Mouse (Mus musculus) embryonic facial prominence, embryonic 10.5 days (tissue): ENCODE measurements around the gene Large1. TPM values are rescaled to one million over a fixed set of nuclear protein-coding genes. Genes with fewer than 3 reads are reported as not detected.
A peak's percentile ranks its signal among the peaks of the same experiment; 100 is the strongest.
"Not testable (repeated sequence)": the region's sequence is repeated elsewhere in the genome, so short reads cannot be mapped to it uniquely, and the experiment has no call there.

Experiments
- DNase-seq: peaks from one replicate; pipeline ENCODE4 v3.0.0-alpha.2; 2017; ENCODE audit warnings: low spot score
- H3K27ac ChIP-seq: fragments of 300-500 bp; sonication (generic); replicated peaks from 2 replicates; pipeline ENCODE4 v1.5.1; 2016; ENCODE audit warnings: mild to moderate bottlenecking
- H3K27me3 ChIP-seq: fragments of 300-500 bp; sonication (generic); replicated peaks from 2 replicates; pipeline ENCODE4 v1.6.1; 2016; ENCODE audit warnings: low read depth, mild to moderate bottlenecking; ENCODE audit not compliant: poor library complexity, severe bottlenecking
- H3K36me3 ChIP-seq: fragments of 300-500 bp; sonication (generic); replicated peaks from 2 replicates; pipeline ENCODE4 v1.6.1; 2016; ENCODE audit warnings: mild to moderate bottlenecking, moderate library complexity
- H3K4me1 ChIP-seq: fragments of 300-500 bp; sonication (generic); 2 replicates; pipeline ENCODE4 v1.6.1; 2016
- H3K4me3 ChIP-seq: fragments of 300-500 bp; sonication (generic); 2 replicates; pipeline ENCODE4 v1.5.1; 2016; ENCODE audit warnings: mild to moderate bottlenecking, moderate library complexity
- H3K9me3 ChIP-seq: fragments of 300-500 bp; sonication (generic); 2 replicates; pipeline ENCODE4 v1.6.1; 2016; ENCODE audit warnings: mild to moderate bottlenecking
- WGBS: fragments of 180-500 bp; shearing (Covaris S2); methylation state at CpG from one replicate; pipeline ENCODE4 v1.1.7; 2016; 5-methylcytosine and 5-hydroxymethylcytosine counted together
- polyA plus RNA-seq: library from polyadenylated mRNA; unstranded; fragments of >200 nt; fragmentation: Nextera tagmentation; extraction: Ambion mirVana; gene quantifications from 2 replicates; pipeline ENCODE4 v1.2.1, GENCODE M21; 2016

Large1 gene
- polyA plus RNA-seq, 1 experiment from 2014 or later, result 5.4 TPM

- no peaks in the 10 kb centered on the region for H3K4me1 ChIP-seq
- no peak overlapping the region for H3K27ac ChIP-seq
- no peaks in the 10 kb centered on the region for H3K9me3 ChIP-seq
- 89% methylated on average over 1 of the region's 1 CpGs for WGBS
- no peak overlapping the region for H3K4me3 ChIP-seq
- DNase-seq, result no peak
- no peaks in the 10 kb centered on the region for H3K36me3 ChIP-seq
- H3K27me3 ChIP-seq, result no peaks in the 10 kb centered on the region
These were observed 300.9 kb downstream of the Large1 start for GRCm38 (mm10) chr8:73052414-73052813.

GRCm38 (mm10) chr8:73048136-73048535, 305.2 kb downstream of the Large1 start:
- H3K36me3 ChIP-seq, result no peaks in the 10 kb centered on the region
- no peak overlapping the region for H3K4me3 ChIP-seq
- no peaks in the 10 kb centered on the region for H3K9me3 ChIP-seq
- no peak overlapping the region for H3K27ac ChIP-seq
- no peaks in the 10 kb centered on the region for H3K27me3 ChIP-seq
- no peak for DNase-seq
- 88% methylated on average over 3 of the region's 3 CpGs for WGBS
- H3K4me1 ChIP-seq, result no peaks in the 10 kb centered on the region

GRCm38 (mm10) chr8:73029787-73030186, 323.6 kb downstream of the Large1 start:
- Histone ChIP-seq H3K27ac (no peak overlapping the region), H3K36me3 (no peaks in the 10 kb centered on the region), H3K4me1 (no peaks in the 10 kb centered on the region), H3K4me3 (no peak overlapping the region), H3K9me3 (no peaks in the 10 kb centered on the region), H3K27me3 (no peaks in the 10 kb centered on the region)
- no peak for DNase-seq

- no peaks in the 10 kb centered on the region for H3K27me3 ChIP-seq
- no peak overlapping the region for H3K27ac ChIP-seq
- no peak for DNase-seq
- no peaks in the 10 kb centered on the region for H3K4me1 ChIP-seq
- 62% methylated on average over 1 of the region's 1 CpGs for WGBS
- H3K36me3 ChIP-seq, result no peaks in the 10 kb centered on the region
- H3K4me3 ChIP-seq, result no peak overlapping the region
- H3K9me3 ChIP-seq, result no peaks in the 10 kb centered on the region
These were observed 335.1 kb downstream of the Large1 start for GRCm38 (mm10) chr8:73018241-73018640.

DNA sequence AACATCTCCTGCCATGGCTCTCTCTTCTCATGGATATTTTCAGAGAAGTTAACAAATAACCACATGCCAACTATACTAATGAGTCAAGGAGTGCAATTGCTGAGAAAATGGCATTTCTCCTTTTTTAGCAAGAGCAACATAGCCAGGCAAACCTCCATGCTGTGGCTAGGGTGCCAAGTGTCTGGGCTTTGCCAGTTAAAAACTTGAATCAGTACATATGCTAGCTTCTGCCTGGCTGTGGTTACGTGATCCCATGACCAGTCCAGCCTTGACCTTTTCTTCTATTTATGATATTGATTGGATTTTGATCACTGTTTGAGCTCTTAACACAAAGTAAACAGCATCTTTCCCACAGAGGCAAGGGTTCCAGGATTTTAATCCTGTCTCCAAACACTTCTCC, 335.7 kb downstream of the Large1 start:
- H3K27ac ChIP-seq, result no peak overlapping the region
- no peaks in the 10 kb centered on the region for H3K36me3 ChIP-seq
- no peaks in the 10 kb centered on the region for H3K4me1 ChIP-seq
- H3K27me3 ChIP-seq, result no peaks in the 10 kb centered on the region
- no peak for DNase-seq
- no peak overlapping the region for H3K4me3 ChIP-seq
- WGBS, result 89% methylated on average over 1 of the region's 1 CpGs
- H3K9me3 ChIP-seq, result no peaks in the 10 kb centered on the region

GRCm38 (mm10) chr8:73016303-73016702, 337.0 kb downstream of the Large1 start:
- no peaks in the 10 kb centered on the region for H3K9me3 ChIP-seq
- DNase-seq, result no peak
- H3K4me1 ChIP-seq, result no peaks in the 10 kb centered on the region
- no peak overlapping the region for H3K4me3 ChIP-seq
- H3K27me3 ChIP-seq, result no peaks in the 10 kb centered on the region
- 93% methylated on average over 2 of the region's 2 CpGs for WGBS
- no peaks in the 10 kb centered on the region for H3K36me3 ChIP-seq
- no peak overlapping the region for H3K27ac ChIP-seq

DNA sequence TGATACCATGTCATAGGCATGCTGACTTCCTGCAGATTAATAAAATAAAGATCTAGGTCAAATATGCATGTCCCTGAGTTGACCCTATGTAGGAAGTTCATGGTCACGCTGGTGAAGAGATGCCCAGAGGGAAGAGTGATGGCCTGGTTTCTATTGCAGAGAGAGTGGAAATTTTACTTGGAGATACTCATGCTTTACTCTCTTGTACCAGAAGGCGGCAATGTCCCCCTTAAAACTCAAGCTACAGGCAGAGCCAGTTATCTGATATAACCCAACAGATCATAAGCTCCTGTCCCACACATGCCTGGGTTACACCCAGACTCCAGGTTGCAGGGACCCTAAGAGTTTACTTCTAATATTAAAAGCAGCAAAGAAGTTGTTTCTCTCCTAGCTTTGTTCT, 345.9 kb downstream of the Large1 start:
- Histone ChIP-seq H3K27me3 (no peaks in the 10 kb centered on the region), H3K9me3 (no peaks in the 10 kb centered on the region), H3K27ac (no peak overlapping the region), H3K4me3 (no peak overlapping the region), H3K36me3 (no peaks in the 10 kb centered on the region), H3K4me1 (no peaks in the 10 kb centered on the region)
- peak; percentile 25 for DNase-seq
- WGBS, result 41% methylated on average over 2 of the region's 2 CpGs

DNA sequence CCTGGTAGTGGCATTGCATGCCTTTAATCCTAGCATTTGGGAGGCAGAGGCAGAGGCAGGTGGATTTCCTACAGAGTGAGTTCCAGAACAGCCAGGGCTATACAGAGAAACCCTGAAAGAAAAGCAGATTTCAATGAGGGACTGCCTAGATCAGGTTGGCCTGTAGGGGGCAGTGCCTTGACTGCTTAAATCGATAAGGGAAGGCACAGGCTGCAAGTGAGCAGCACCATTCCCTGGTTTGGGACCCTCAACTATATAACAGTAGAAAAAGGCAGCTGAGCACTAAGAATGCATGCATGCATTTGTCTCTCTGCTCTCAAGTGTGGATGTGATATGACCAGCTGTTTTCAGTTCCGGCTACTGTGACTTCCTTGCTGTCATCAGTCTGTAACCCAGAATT, 349.5 kb downstream of the Large1 start:
- no peaks in the 10 kb centered on the region for H3K9me3 ChIP-seq
- no peaks in the 10 kb centered on the region for H3K36me3 ChIP-seq
- H3K27ac ChIP-seq, result no peak overlapping the region
- no peaks in the 10 kb centered on the region for H3K27me3 ChIP-seq
- 59% methylated on average over 2 of the region's 2 CpGs for WGBS
- no peak overlapping the region for H3K4me3 ChIP-seq
- no peaks in the 10 kb centered on the region for H3K4me1 ChIP-seq
- DNase-seq, result peak; percentile 42

DNA sequence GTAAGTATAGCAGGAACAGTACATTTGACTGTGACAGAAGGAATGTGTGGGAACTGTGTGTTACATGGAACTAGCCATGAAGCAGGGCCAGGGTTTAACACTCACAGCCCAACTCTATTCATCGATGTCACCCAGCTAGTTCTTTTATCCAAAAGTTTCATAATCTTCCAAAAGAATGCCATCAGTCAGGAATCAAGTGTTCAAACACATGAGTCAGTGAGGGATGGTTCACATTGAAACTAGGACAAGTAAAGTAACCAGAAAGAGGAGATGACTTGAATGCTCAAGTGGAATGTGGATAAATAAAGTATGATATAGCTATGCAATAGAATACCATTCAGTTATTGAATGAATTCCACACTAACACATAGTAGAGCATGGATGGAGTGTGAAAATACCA, 359.5 kb downstream of the Large1 start:
- no peaks in the 10 kb centered on the region for H3K4me1 ChIP-seq
- WGBS, result 98% methylated on average over 1 of the region's 1 CpGs
- H3K27me3 ChIP-seq, result no peaks in the 10 kb centered on the region
- no peaks in the 10 kb centered on the region for H3K36me3 ChIP-seq
- H3K4me3 ChIP-seq, result no peak overlapping the region
- DNase-seq, result no peak
- H3K9me3 ChIP-seq, result no peaks in the 10 kb centered on the region
- H3K27ac ChIP-seq, result no peak overlapping the region

DNA sequence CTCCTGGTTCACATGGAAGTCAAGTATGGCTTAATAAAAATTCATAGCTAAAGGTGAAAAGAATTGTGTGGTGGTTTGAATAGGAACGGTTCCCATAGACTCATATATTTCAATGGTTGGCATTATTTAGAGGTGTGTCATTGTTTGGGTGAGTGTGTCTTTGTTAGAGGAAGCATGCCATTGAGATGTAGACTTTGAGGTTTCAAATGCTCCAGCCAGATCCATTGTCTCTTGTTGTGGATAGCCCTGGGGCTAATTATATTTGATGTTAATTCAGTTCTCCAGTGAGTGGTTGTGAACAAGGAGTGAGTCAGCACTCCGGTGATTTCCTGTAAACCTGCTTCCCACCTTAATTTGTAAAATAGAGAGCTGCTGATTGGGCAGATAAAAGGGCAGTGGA, 362.9 kb downstream of the Large1 start:
- Histone ChIP-seq H3K36me3 (no peaks in the 10 kb centered on the region), H3K27me3 (no peaks in the 10 kb centered on the region), H3K4me1 (no peaks in the 10 kb centered on the region), H3K9me3 (no peaks in the 10 kb centered on the region), H3K27ac (no peak overlapping the region), H3K4me3 (no peak overlapping the region)
- 75% methylated on average over 2 of the region's 2 CpGs for WGBS
- no peak for DNase-seq

DNA sequence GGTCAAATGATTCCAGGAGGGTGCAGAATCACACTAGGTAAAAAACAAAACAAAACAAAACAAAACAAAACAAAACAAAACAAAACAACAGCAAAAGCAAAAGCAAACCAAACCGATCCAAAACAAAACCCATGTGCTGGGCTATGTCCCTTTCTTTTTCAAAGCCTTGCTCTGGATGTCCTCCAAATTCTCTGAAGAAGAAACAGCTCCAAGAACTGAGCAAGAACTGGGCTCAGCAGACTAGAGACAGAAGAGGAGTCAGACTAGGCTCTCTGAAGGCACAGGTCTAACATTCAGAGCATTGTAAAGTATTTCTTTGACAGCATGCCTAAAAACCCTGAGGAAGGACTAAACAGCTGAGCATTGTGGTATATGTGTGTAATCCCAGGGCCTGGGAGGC, 370.5 kb downstream of the Large1 start:
- H3K27ac ChIP-seq, result no peak overlapping the region

GRCm38 (mm10) chr8:72955074-72955473, 398.3 kb downstream of the Large1 start:
- H3K9me3 ChIP-seq, result no peaks in the 10 kb centered on the region; the same call in 1 of the 2 replicates
- H3K27ac ChIP-seq, result no peak overlapping the region
- no peak overlapping the region for H3K4me3 ChIP-seq
- WGBS, result 89% methylated on average over 3 of the region's 3 CpGs
- no peaks in the 10 kb centered on the region for H3K27me3 ChIP-seq
- DNase-seq, result no peak
- no peaks in the 10 kb centered on the region for H3K36me3 ChIP-seq
- H3K4me1 ChIP-seq, result no peaks in the 10 kb centered on the region

More for the DNA sequence above, 370.5 kb downstream of the Large1 start:
- DNase-seq, result no peak
- H3K27me3 ChIP-seq, result no peaks in the 10 kb centered on the region
- no peaks in the 10 kb centered on the region for H3K4me1 ChIP-seq
- H3K9me3 ChIP-seq, result no peaks in the 10 kb centered on the region
- WGBS, result 91% methylated on average over 1 of the region's 1 CpGs
- H3K4me3 ChIP-seq, result no peak overlapping the region
- no peaks in the 10 kb centered on the region for H3K36me3 ChIP-seq

GRCm38 (mm10) chr8:72941393-72941792, 411.9 kb downstream of the Large1 start:
- not testable (repeated sequence) for DNase-seq, H3K36me3 ChIP-seq, H3K27me3 ChIP-seq, H3K9me3 ChIP-seq, H3K4me3 ChIP-seq, H3K4me1 ChIP-seq, H3K27ac ChIP-seq
- WGBS, result 75% methylated on average over 8 of the region's 8 CpGs
